Mouse (Mus musculus) lung, adult 2 months (tissue): Measurements from ENCODE around the gene Col25a1. TPM values are rescaled to one million over a fixed set of nuclear protein-coding genes. Genes with fewer than 3 reads are reported as not detected.

Experiments used
- DNase-seq: peaks from one replicate; pipeline ENCODE4 v3.0.0; 2022
- H3K4me1 ChIP-seq: fragments of 200-500 bp; 2 replicates; pipeline ENCODE4 v1.6.1; 2011; ENCODE audit warnings: low read length; ENCODE audit not compliant: control insufficient read depth, insufficient read depth
- H3K4me3 ChIP-seq: fragments of 200-500 bp; replicated peaks from 2 replicates; pipeline ENCODE3; 2011; ENCODE audit warnings: low read depth, mild to moderate bottlenecking, control low read depth, low read length; ENCODE audit errors: extremely low read depth
- CTCF ChIP-seq: fragments of 200-500 bp; IDR thresholded peaks from 2 replicates; pipeline ENCODE4 v1.5.1; 2011; ENCODE audit warnings: mild to moderate bottlenecking, low read length, control low read depth; ENCODE audit not compliant: insufficient read depth
- POLR2A ChIP-seq: fragments of 200-500 bp; IDR thresholded peaks from 2 replicates; pipeline ENCODE4 v1.6.1; 2011; ENCODE audit warnings: low read depth, mild to moderate bottlenecking, control low read depth, low read length, borderline replicate concordance; ENCODE audit errors: extremely low read depth
- WGBS: fragments of 180-500 bp; shearing (Covaris S2); methylation state at CpG from one replicate; pipeline ENCODE4 v1.1.7; 2018; 5-methylcytosine and 5-hydroxymethylcytosine counted together
- polyA plus RNA-seq: library from polyadenylated mRNA; depleted of rRNA; stranded (reverse); fragments of >200 nt; gene quantifications from 2 replicates; pipeline ENCODE4 v1.2.3, GENCODE M21; 2012

Col25a1 gene
- polyA plus RNA-seq, 1 experiment, result 0.07 TPM

GRCm38 (mm10) chr3:130328909-130329308 is 197.6 kb downstream of the Col25a1 start:
- H3K4me1 ChIP-seq, result no peaks in the 10 kb centered on the region
- no peak overlapping the region for H3K4me3 ChIP-seq
- TF ChIP-seq CTCF (no peak), POLR2A (no peak)
- WGBS, result 67% methylated on average over 9 of the region's 9 CpGs
- no peak for DNase-seq

- TF ChIP-seq CTCF (no peak), POLR2A (no peak)
- no peak for DNase-seq
- Histone ChIP-seq H3K4me1 (no peaks in the 10 kb centered on the region), H3K4me3 (no peak overlapping the region)
- WGBS, result 77% methylated on average over 9 of the region's 9 CpGs
These were observed 198.7 kb downstream of the Col25a1 start for GRCm38 (mm10) chr3:130329833-130330555.

GRCm38 (mm10) chr3:130330556-130330950 is 199.3 kb downstream of the Col25a1 start:
- 69% methylated on average over 3 of the region's 3 CpGs for WGBS
- no peak for TF ChIP-seq POLR2A
- no peak for TF ChIP-seq CTCF
- no peak for DNase-seq
- no peak overlapping the region for H3K4me3 ChIP-seq
- H3K4me1 ChIP-seq, result no peaks in the 10 kb centered on the region

- Histone ChIP-seq H3K4me1 (no peaks in the 10 kb centered on the region), H3K4me3 (no peak overlapping the region)
- DNase-seq, result no peak
- WGBS, result 27% methylated on average over 3 of the region's 3 CpGs
- no peak for TF ChIP-seq POLR2A
- no peak for TF ChIP-seq CTCF
These were observed 201.1 kb downstream of the Col25a1 start for GRCm38 (mm10) chr3:130332347-130332913.

- no peak for DNase-seq
- Histone ChIP-seq H3K4me3 (peak overlapping the region; percentile 48), H3K4me1 (no peaks in the 10 kb centered on the region)
- WGBS, result 18% methylated on average over 13 of the region's 13 CpGs
- TF ChIP-seq POLR2A, result no peak
- TF ChIP-seq CTCF, result no peak
These were observed 206.6 kb downstream of the Col25a1 start for GRCm38 (mm10) chr3:130337857-130338256.

GRCm38 (mm10) chr3:130338371-130338770 is 207.1 kb downstream of the Col25a1 start:
- H3K4me3 ChIP-seq, result no peak overlapping the region
- WGBS, result 51% methylated on average over 3 of the region's 3 CpGs
- H3K4me1 ChIP-seq, result no peaks in the 10 kb centered on the region
- DNase-seq, result no peak
- TF ChIP-seq CTCF (no peak), POLR2A (no peak)

- Histone ChIP-seq H3K4me3 (no peak overlapping the region), H3K4me1 (no peaks in the 10 kb centered on the region)
- DNase-seq, result no peak
- no peak for TF ChIP-seq CTCF
- no peak for TF ChIP-seq POLR2A
- WGBS, result 78% methylated on average over 6 of the region's 6 CpGs
These were observed 218.9 kb downstream of the Col25a1 start for GRCm38 (mm10) chr3:130350161-130350560.

GRCm38 (mm10) chr3:130354399-130355039 is 223.2 kb downstream of the Col25a1 start:
- TF ChIP-seq CTCF, result no peak
- no peak for TF ChIP-seq POLR2A
- WGBS, result 60% methylated on average over 4 of the region's 4 CpGs
- no peaks in the 10 kb centered on the region for H3K4me1 ChIP-seq
- no peak for DNase-seq
- no peak overlapping the region for H3K4me3 ChIP-seq

GRCm38 (mm10) chr3:130356575-130357173 is 225.4 kb downstream of the Col25a1 start:
- TF ChIP-seq POLR2A, result no peak
- no peak for TF ChIP-seq CTCF
- WGBS, result 85% methylated on average over 15 of the region's 15 CpGs

GRCm38 (mm10) chr3:130360813-130361212 is 229.5 kb downstream of the Col25a1 start:
- 61% methylated on average over 7 of the region's 7 CpGs for WGBS
- no peak for DNase-seq
- H3K4me1 ChIP-seq, result no peaks in the 10 kb centered on the region
- no peak overlapping the region for H3K4me3 ChIP-seq
- TF ChIP-seq CTCF (no peak), POLR2A (no peak)

More at GRCm38 (mm10) chr3:130356575-130357173, 225.4 kb downstream of the Col25a1 start:
- Histone ChIP-seq H3K4me1 (no peaks in the 10 kb centered on the region), H3K4me3 (no peak overlapping the region)
- DNase-seq, result no peak

GRCm38 (mm10) chr3:130361922-130362321 is 230.6 kb downstream of the Col25a1 start:
- TF ChIP-seq POLR2A (no peak), CTCF (no peak)
- WGBS, result 42% methylated on average over 1 of the region's 1 CpGs
- DNase-seq, result no peak
- H3K4me3 ChIP-seq, result no peak overlapping the region
- no peaks in the 10 kb centered on the region for H3K4me1 ChIP-seq
